Mouse (Mus musculus): ENCODE measurements around the gene Npff.

- TF ChIP-seq KAT2A (IDR thresholded peaks at IDR 0.05; ENCODE audit: insufficient replicate concordance, low read length) (no peak), ZC3H11A (IDR thresholded peaks at IDR 0.05; ENCODE audit: low read depth, low read length) (no peak), USF1 (IDR thresholded peaks at IDR 0.05; ENCODE audit: low read depth, low read length) (no peak)
Observed at GRCm38 (mm10) chr15:102518859-102519201, 5.9 kb downstream of the Npff start.
